Mouse (Mus musculus): ENCODE measurements around the gene Tgds. TPM values are rescaled to one million over a fixed set of nuclear protein-coding genes. Genes with fewer than 3 reads are reported as not detected.
"Not testable (repeated sequence)": the region's sequence is repeated elsewhere in the genome, so short reads cannot be mapped to it uniquely, and the experiment has no call there.

Gene Tgds
- polyA plus RNA-seq, 1 experiment from 2014 or later = 31.2 TPM

GRCm38 (mm10) chr14:118113116-118113515 is 19.4 kb downstream of the Tgds start:
- Histone ChIP-seq H3K27ac (ENCODE audit: low read length) (no peak overlapping the region), H3K27me3 (ENCODE audit: control insufficient read depth, insufficient read depth, low read length) (no peaks in the 10 kb centered on the region), H3K4me3 (ENCODE audit: low read length) (no peak overlapping the region), H3K36me3 (ENCODE audit: control insufficient read depth, insufficient read depth) (peaks cover 50% of the 10 kb centered on the region), H3K9me3 (replicated peaks; ENCODE audit: control insufficient read depth, low read length) (no peaks in the 10 kb centered on the region), H3K4me2 (ENCODE audit: low read depth, low read length) (no peak overlapping the region), H3K4me1 (ENCODE audit: control insufficient read depth, insufficient read depth, low read length) (no peaks in the 10 kb centered on the region), H3K9ac (ENCODE audit: low read length) (no peak overlapping the region)
- 91% methylated on average over 6 of the region's 6 CpGs for WGBS
- no peak for ATAC-seq (replicated peaks; ENCODE audit: extremely low read depth, insufficient read depth, low FRiP score)

- 86% methylated on average over 2 of the region's 2 CpGs for WGBS
- not testable (repeated sequence) for H3K9ac ChIP-seq (ENCODE audit: low read length); H3K4me1 ChIP-seq (ENCODE audit: control insufficient read depth, insufficient read depth, low read length); H3K4me3 ChIP-seq (ENCODE audit: low read length); H3K27me3 ChIP-seq (ENCODE audit: control insufficient read depth, insufficient read depth, low read length); H3K27ac ChIP-seq (ENCODE audit: low read length); ATAC-seq (replicated peaks; ENCODE audit: extremely low read depth, insufficient read depth, low FRiP score); H3K4me2 ChIP-seq (ENCODE audit: low read depth, low read length); H3K9me3 ChIP-seq (replicated peaks; ENCODE audit: control insufficient read depth, low read length)
- peaks cover 10% of the 10 kb centered on the region for H3K36me3 ChIP-seq (ENCODE audit: control insufficient read depth, insufficient read depth)
Measured at GRCm38 (mm10) chr14:118107479-118107878, 25.1 kb downstream of the Tgds start.

- Histone ChIP-seq H3K4me2 (ENCODE audit: low read depth, low read length) (no peak overlapping the region), H3K9me3 (replicated peaks; ENCODE audit: control insufficient read depth, low read length) (peaks cover 7% of the 10 kb centered on the region; the same call in 1 of the 2 replicates), H3K4me1 (ENCODE audit: control insufficient read depth, insufficient read depth, low read length) (no peaks in the 10 kb centered on the region), H3K9ac (ENCODE audit: low read length) (no peak overlapping the region), H3K27ac (ENCODE audit: low read length) (no peak overlapping the region), H3K36me3 (ENCODE audit: control insufficient read depth, insufficient read depth) (no peaks in the 10 kb centered on the region), H3K4me3 (ENCODE audit: low read length) (no peak overlapping the region), H3K27me3 (ENCODE audit: control insufficient read depth, insufficient read depth, low read length) (no peaks in the 10 kb centered on the region)
- no peak for ATAC-seq (replicated peaks; ENCODE audit: extremely low read depth, insufficient read depth, low FRiP score)
- 72% methylated on average over 14 of the region's 14 CpGs for WGBS
Measured at GRCm38 (mm10) chr14:118101227-118101990, 31.1 kb downstream of the Tgds start.

DNA sequence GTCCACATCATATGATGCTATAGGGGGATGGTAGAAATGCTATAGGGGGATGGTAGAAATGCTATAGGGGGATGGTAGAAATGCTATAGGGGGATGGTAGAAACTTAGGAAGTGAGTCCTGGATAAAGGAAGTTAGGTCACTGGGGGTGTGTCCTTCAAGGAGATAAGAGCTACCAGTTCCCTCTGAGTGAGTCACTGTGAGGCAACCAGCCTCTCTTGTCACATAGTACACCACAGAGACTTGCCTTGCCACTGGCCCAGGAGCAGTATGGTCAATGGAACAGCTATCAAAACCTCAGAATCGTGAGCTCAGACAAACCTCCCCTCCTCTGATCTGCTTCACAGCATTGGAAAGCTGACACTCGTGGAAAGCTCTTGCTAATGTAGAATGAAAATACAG is 34.3 kb downstream of the Tgds start:
- Histone ChIP-seq H3K27me3 (ENCODE audit: control insufficient read depth, insufficient read depth, low read length) (no peaks in the 10 kb centered on the region), H3K4me2 (ENCODE audit: low read depth, low read length) (no peak overlapping the region), H3K9ac (ENCODE audit: low read length) (no peak overlapping the region), H3K4me3 (ENCODE audit: low read length) (no peak overlapping the region), H3K36me3 (ENCODE audit: control insufficient read depth, insufficient read depth) (no peaks in the 10 kb centered on the region), H3K4me1 (ENCODE audit: control insufficient read depth, insufficient read depth, low read length) (no peaks in the 10 kb centered on the region), H3K9me3 (replicated peaks; ENCODE audit: control insufficient read depth, low read length) (no peaks in the 10 kb centered on the region), H3K27ac (ENCODE audit: low read length) (no peak overlapping the region)
- no peak for ATAC-seq (replicated peaks; ENCODE audit: extremely low read depth, insufficient read depth, low FRiP score)
- 62% methylated on average over 2 of the region's 2 CpGs for WGBS

DNA sequence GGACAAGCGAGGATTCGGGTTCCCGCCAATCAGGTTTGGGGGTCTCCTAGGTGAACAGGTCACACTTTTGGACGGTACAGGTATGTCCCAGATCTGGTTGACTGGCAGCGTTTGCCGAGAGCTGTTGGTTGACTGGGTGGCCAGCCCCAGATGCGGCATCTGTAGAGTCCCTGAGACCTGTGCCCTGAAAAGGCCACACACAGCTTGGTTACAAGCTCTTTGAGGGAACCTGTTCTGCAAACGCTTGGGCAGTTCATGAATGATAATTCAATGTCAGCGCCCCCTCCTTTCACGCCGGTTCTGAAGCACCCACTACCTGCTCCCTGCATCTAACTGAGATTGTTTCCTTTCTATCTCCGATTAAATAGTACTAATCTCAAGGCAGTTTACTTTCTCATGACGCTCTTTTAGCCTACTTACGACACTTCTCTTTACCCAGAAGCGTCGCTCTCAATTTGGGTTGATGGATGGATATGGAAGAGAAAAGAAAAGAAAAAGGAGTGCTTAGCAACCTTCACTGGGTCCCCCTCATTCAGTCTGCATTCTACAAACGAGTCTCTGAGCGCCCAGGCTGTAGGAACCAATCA is 42.7 kb downstream of the Tgds start:
- peaks cover 5% of the 10 kb centered on the region; the same call in 1 of the 2 replicates for H3K4me1 ChIP-seq (ENCODE audit: control insufficient read depth, insufficient read depth, low read length)
- no peaks in the 10 kb centered on the region for H3K9me3 ChIP-seq (replicated peaks; ENCODE audit: control insufficient read depth, low read length)
- WGBS = 2% methylated on average over 18 of the region's 18 CpGs
- peak; percentile 8 for ATAC-seq (replicated peaks; ENCODE audit: extremely low read depth, insufficient read depth, low FRiP score)
- H3K4me3 ChIP-seq (ENCODE audit: low read length) = peak overlapping the region; percentile 74
- no peaks in the 10 kb centered on the region for H3K27me3 ChIP-seq (ENCODE audit: control insufficient read depth, insufficient read depth, low read length)
- no peak overlapping the region for H3K27ac ChIP-seq (ENCODE audit: low read length)
- peak overlapping the region; percentile 79 for H3K9ac ChIP-seq (ENCODE audit: low read length)
- H3K36me3 ChIP-seq (ENCODE audit: control insufficient read depth, insufficient read depth) = no peaks in the 10 kb centered on the region
- H3K4me2 ChIP-seq (ENCODE audit: low read depth, low read length) = peak overlapping the region; percentile 68

DNA sequence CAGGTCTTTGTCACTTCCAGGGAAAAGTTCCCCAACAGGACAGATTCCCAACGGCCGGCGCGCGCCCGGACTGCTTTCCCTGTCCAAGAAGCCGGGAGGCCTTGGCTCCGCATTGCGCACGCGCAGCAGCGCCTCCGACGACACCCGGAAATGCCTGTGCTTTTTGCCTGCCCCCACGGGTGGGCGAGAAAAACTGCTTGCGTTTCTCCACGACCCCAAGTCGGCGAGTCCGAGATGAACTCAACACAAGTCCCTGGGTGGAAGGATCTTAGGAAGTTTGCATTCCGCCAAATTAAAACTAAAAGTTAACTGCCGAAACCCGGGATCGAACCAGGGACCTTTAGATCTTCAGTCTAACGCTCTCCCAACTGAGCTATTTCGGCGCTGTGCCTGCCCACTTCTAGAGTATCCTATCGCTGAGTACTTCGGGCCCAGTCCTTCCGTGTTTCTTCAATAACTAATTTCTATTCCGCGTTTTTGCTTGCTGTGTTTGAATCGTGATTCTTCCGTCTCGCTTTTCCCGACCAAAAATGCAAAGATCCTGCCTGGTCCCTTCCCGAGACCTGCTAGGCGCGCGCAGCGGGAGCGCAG is 43.2 kb downstream of the Tgds start:
- Histone ChIP-seq H3K4me3 (ENCODE audit: low read length) (peak overlapping the region; percentile 74), H3K4me2 (ENCODE audit: low read depth, low read length) (peak overlapping the region; percentile 68), H3K27ac (ENCODE audit: low read length) (peak overlapping the region; percentile 77), H3K27me3 (ENCODE audit: control insufficient read depth, insufficient read depth, low read length) (no peaks in the 10 kb centered on the region), H3K4me1 (ENCODE audit: control insufficient read depth, insufficient read depth, low read length) (peaks cover 5% of the 10 kb centered on the region; the same call in 1 of the 2 replicates), H3K9me3 (replicated peaks; ENCODE audit: control insufficient read depth, low read length) (no peaks in the 10 kb centered on the region), H3K9ac (ENCODE audit: low read length) (peak overlapping the region; percentile 79), H3K36me3 (ENCODE audit: control insufficient read depth, insufficient read depth) (no peaks in the 10 kb centered on the region)
- peak; percentile 83 for ATAC-seq (replicated peaks; ENCODE audit: extremely low read depth, insufficient read depth, low FRiP score)
- under 1% methylated on average over 44 of the region's 44 CpGs for WGBS

DNA sequence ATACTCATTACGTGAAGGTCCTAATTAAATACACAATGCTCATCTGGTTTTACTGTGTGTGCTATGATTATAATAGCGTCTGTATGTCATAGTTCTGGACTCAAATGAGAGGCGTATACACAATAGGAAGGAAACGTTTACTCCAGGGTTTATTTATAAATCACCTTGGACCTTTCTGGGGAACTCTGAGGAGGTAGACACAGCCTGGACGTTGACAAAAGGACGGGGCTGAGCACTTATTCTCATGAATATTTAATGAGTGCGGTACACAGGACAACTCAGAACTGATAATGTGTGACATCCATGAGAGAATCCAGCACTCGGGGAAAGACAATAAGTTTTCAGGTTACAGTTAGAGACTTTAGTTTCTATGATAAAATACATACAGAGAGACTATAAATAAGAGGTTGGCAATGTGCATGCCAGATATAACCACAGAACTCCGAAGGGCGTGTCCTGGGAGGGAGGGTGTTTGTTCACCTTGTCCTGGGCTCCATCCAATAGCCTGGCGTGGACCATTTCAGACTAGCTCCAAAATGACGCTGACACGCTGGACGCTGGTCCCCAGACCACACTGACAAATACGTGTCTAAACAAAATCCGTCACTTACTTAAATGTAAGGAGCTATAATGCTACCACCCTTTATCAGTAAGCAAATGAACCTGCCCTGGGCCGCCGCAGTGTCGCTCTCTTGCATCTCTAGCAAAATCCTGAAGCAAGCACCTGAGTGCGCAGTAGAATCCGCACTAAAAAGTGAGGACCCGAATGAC is 43.9 kb downstream of the Tgds start:
- 12% methylated on average over 22 of the region's 22 CpGs for WGBS

DNA sequence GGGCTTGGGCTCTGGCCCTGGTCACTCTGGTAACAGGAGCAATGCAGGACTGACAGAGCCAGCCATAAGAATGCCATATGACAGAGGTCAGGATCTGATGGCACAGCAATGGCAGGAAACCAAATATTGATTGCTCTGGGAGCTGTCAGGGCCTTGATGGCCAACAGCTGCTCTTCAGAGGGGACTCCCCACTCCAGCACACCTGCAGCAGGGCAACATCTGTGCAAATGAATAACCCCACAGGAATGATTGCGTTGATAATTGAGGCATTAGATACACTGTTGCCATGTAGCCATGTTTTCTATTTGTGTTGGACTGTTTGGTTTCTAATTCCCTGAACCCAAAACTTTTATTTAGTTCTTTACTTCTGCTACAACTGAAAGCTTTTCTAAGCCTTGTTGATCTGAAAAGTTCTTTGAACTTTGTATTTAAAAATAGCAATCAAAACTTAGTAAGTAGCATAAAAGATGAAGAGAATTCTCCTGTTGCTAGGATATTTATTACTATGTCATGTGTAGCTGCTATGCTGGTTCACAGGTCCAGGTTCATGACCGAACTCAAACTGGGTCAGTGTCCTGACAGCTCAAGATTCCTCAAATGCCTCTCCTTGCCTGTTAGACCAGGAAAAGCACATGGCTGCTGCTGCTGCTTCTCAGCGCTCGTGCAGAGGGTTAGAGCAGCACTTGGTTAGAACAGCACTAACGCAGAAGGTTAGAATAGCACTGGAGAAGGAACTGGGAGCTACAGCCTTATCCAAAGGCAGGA is 46.1 kb downstream of the Tgds start:
- peaks cover 5% of the 10 kb centered on the region; the same call in 1 of the 2 replicates for H3K4me1 ChIP-seq (ENCODE audit: control insufficient read depth, insufficient read depth, low read length)
- H3K4me2 ChIP-seq (ENCODE audit: low read depth, low read length) = no peak overlapping the region
- no peak overlapping the region for H3K4me3 ChIP-seq (ENCODE audit: low read length)
- H3K27me3 ChIP-seq (ENCODE audit: control insufficient read depth, insufficient read depth, low read length) = 0 out of 2 replicates have a peak, but pooled peaks cover 2% of the 10 kb centered on the region
- H3K27ac ChIP-seq (ENCODE audit: low read length) = no peak overlapping the region
- no peak overlapping the region for H3K9ac ChIP-seq (ENCODE audit: low read length)
- H3K9me3 ChIP-seq (replicated peaks; ENCODE audit: control insufficient read depth, low read length) = no peaks in the 10 kb centered on the region
- H3K36me3 ChIP-seq (ENCODE audit: control insufficient read depth, insufficient read depth) = no peaks in the 10 kb centered on the region
- ATAC-seq (replicated peaks; ENCODE audit: extremely low read depth, insufficient read depth, low FRiP score) = no peak
- WGBS = 40% methylated on average over 5 of the region's 5 CpGs

More for the DNA sequence above, 43.9 kb downstream of the Tgds start:
- Histone ChIP-seq H3K27ac (ENCODE audit: low read length) (peak overlapping the region; percentile 77), H3K4me1 (ENCODE audit: control insufficient read depth, insufficient read depth, low read length) (peaks cover 5% of the 10 kb centered on the region; the same call in 1 of the 2 replicates), H3K9ac (ENCODE audit: low read length) (peak overlapping the region; percentile 79), H3K9me3 (replicated peaks; ENCODE audit: control insufficient read depth, low read length) (no peaks in the 10 kb centered on the region), H3K4me3 (ENCODE audit: low read length) (peak overlapping the region; percentile 74), H3K4me2 (ENCODE audit: low read depth, low read length) (peak overlapping the region; percentile 68), H3K36me3 (ENCODE audit: control insufficient read depth, insufficient read depth) (no peaks in the 10 kb centered on the region), H3K27me3 (ENCODE audit: control insufficient read depth, insufficient read depth, low read length) (0 out of 2 replicates have a peak, but pooled peaks cover 2% of the 10 kb centered on the region)
- ATAC-seq (replicated peaks; ENCODE audit: extremely low read depth, insufficient read depth, low FRiP score) = peak; percentile 30; the same call in 1 of the 2 replicates

Measured in heart, embryonic 16.5 days (tissue).